Mouse (Mus musculus): ENCODE measurements around the gene Gpa33.

Gpa33 gene

GRCm38 (mm10) chr1:166160111-166160510 is 30.1 kb downstream of the Gpa33 start:
- no peak for ATAC-seq (ENCODE audit: insufficient number of reproducible peaks, low FRiP score, low TSS enrichment)

GRCm38 (mm10) chr1:166160569-166161445 is 30.8 kb downstream of the Gpa33 start:
- peak; percentile 56 for ATAC-seq (ENCODE audit: insufficient number of reproducible peaks, low FRiP score, low TSS enrichment)

- ATAC-seq (ENCODE audit: insufficient number of reproducible peaks, low FRiP score, low TSS enrichment) = no peak
Observed at GRCm38 (mm10) chr1:166164580-166164979, 34.5 kb downstream of the Gpa33 start.

- ATAC-seq (ENCODE audit: insufficient number of reproducible peaks, low FRiP score, low TSS enrichment) = no peak
Observed at GRCm38 (mm10) chr1:166165159-166165558, 35.1 kb downstream of the Gpa33 start.

- ATAC-seq (ENCODE audit: insufficient number of reproducible peaks, low FRiP score, low TSS enrichment) = no peak
Observed at GRCm38 (mm10) chr1:166167405-166167804, 37.4 kb downstream of the Gpa33 start.

GRCm38 (mm10) chr1:166168017-166168416 is 38.0 kb downstream of the Gpa33 start:
- no peak for ATAC-seq (ENCODE audit: insufficient number of reproducible peaks, low FRiP score, low TSS enrichment)

- ATAC-seq (ENCODE audit: insufficient number of reproducible peaks, low FRiP score, low TSS enrichment) = no peak
Observed at GRCm38 (mm10) chr1:166169713-166170112, 39.7 kb downstream of the Gpa33 start.

GRCm38 (mm10) chr1:166170852-166171251 is 40.8 kb downstream of the Gpa33 start:
- ATAC-seq (ENCODE audit: insufficient number of reproducible peaks, low FRiP score, low TSS enrichment) = no peak

- no peak for ATAC-seq (ENCODE audit: insufficient number of reproducible peaks, low FRiP score, low TSS enrichment)
Observed at GRCm38 (mm10) chr1:166172992-166173391, 43.0 kb downstream of the Gpa33 start.

GRCm38 (mm10) chr1:166173621-166174020 is 43.6 kb downstream of the Gpa33 start:
- no peak for ATAC-seq (ENCODE audit: insufficient number of reproducible peaks, low FRiP score, low TSS enrichment)

- ATAC-seq (ENCODE audit: insufficient number of reproducible peaks, low FRiP score, low TSS enrichment) = no peak
Observed at GRCm38 (mm10) chr1:166181510-166181909, 51.5 kb downstream of the Gpa33 start.

GRCm38 (mm10) chr1:166182952-166183627 is 53.1 kb downstream of the Gpa33 start:
- ATAC-seq (ENCODE audit: insufficient number of reproducible peaks, low FRiP score, low TSS enrichment) = no peak

GRCm38 (mm10) chr1:166184391-166185229 is 54.6 kb downstream of the Gpa33 start:
- no peak for ATAC-seq (ENCODE audit: insufficient number of reproducible peaks, low FRiP score, low TSS enrichment)

GRCm38 (mm10) chr1:166185357-166185756 is 55.3 kb downstream of the Gpa33 start:
- ATAC-seq (ENCODE audit: insufficient number of reproducible peaks, low FRiP score, low TSS enrichment) = no peak

- no peak for ATAC-seq (ENCODE audit: insufficient number of reproducible peaks, low FRiP score, low TSS enrichment)
Observed at GRCm38 (mm10) chr1:166189821-166190220, 59.8 kb downstream of the Gpa33 start.

- no peak for ATAC-seq (ENCODE audit: insufficient number of reproducible peaks, low FRiP score, low TSS enrichment)
Observed at GRCm38 (mm10) chr1:166204171-166204570, 74.1 kb downstream of the Gpa33 start.

- no peak for ATAC-seq (ENCODE audit: insufficient number of reproducible peaks, low FRiP score, low TSS enrichment)
Observed at GRCm38 (mm10) chr1:166205159-166205558, 75.1 kb downstream of the Gpa33 start.

GRCm38 (mm10) chr1:166209371-166209770 is 79.3 kb downstream of the Gpa33 start:
- no peak for ATAC-seq (ENCODE audit: insufficient number of reproducible peaks, low FRiP score, low TSS enrichment)

GRCm38 (mm10) chr1:166214181-166214580 is 84.1 kb downstream of the Gpa33 start:
- ATAC-seq (ENCODE audit: insufficient number of reproducible peaks, low FRiP score, low TSS enrichment) = no peak

Data from cerebellum, adult (tissue).